Mouse (Mus musculus): ENCODE results near the gene Apbb2.

- TF ChIP-seq POLR2A (IDR thresholded peaks at IDR 0.05; ENCODE audit: borderline replicate concordance, extremely low read depth, insufficient read depth, insufficient read length, poor library complexity, severe bottlenecking) (no peak), CTCF (IDR thresholded peaks at IDR 0.05; ENCODE audit: borderline replicate concordance, extremely low read depth, insufficient read depth, insufficient read length) (no peak)
Observed at GRCm38 (mm10) chr5:66391771-66392170, 226.8 kb downstream of the Apbb2 start.
